Mouse (Mus musculus) cerebellum, adult 2 months (tissue): ENCODE data around the gene Pjvk. TPM values are rescaled to one million over a fixed set of nuclear protein-coding genes. Genes with fewer than 3 reads are reported as not detected.
A peak's percentile ranks its signal among the peaks of the same experiment; 100 is the strongest.

ENCODE experiments used
- DNase-seq, 2 experiments: peaks; one replicate each; pipeline ENCODE4 v3.0.0; 2021
- H3K27ac ChIP-seq: fragments of 200-500 bp; 2 replicates; pipeline ENCODE4 v1.5.1; 2012; ENCODE audit warnings: low read length, control low read depth, inconsistent platforms; ENCODE audit not compliant: insufficient read depth
- H3K27me3 ChIP-seq: fragments of 200-500 bp; 2 replicates; pipeline ENCODE4 v1.6.1; 2012; ENCODE audit warnings: inconsistent platforms, mild to moderate bottlenecking, low read length, moderate library complexity; ENCODE audit not compliant: control insufficient read depth, insufficient read depth
- H3K4me1 ChIP-seq: fragments of 200-500 bp; 2 replicates; pipeline ENCODE4 v1.6.1; 2011; ENCODE audit warnings: low read length; ENCODE audit not compliant: control insufficient read depth, insufficient read depth
- H3K4me3 ChIP-seq: fragments of 200-500 bp; replicated peaks from 2 replicates; pipeline ENCODE3; 2011; ENCODE audit warnings: mild to moderate bottlenecking, low read depth, low read length, control low read depth; ENCODE audit not compliant: insufficient read depth
- CTCF ChIP-seq: fragments of 200-500 bp; IDR thresholded peaks from 2 replicates; pipeline ENCODE4 v1.5.1; 2011; ENCODE audit warnings: low read depth, mild to moderate bottlenecking, control low read depth, low read length, moderate library complexity, borderline replicate concordance; ENCODE audit not compliant: insufficient read depth
- POLR2A ChIP-seq: fragments of 200-500 bp; IDR thresholded peaks from 2 replicates; pipeline ENCODE4 v1.6.1; 2011; ENCODE audit warnings: low read length, control low read depth, borderline replicate concordance; ENCODE audit not compliant: insufficient read depth
- WGBS: fragments of 180-500 bp; shearing (Covaris S2); methylation state at CpG from one replicate; pipeline ENCODE4 v1.1.7; 2018; 5-methylcytosine and 5-hydroxymethylcytosine counted together
- polyA plus RNA-seq: library from polyadenylated mRNA; depleted of rRNA; stranded (reverse); fragments of >200 nt; gene quantifications from 2 replicates; pipeline ENCODE4 v1.2.3, GENCODE M21; 2012

The Pjvk gene
- polyA plus RNA-seq, 1 experiment: 0.20 TPM

- H3K4me3 ChIP-seq: peak overlapping the region; percentile 65
- H3K4me1 ChIP-seq: no peaks in the 10 kb centered on the region
- no peak for TF ChIP-seq CTCF
- no peak for TF ChIP-seq POLR2A
- H3K27me3 ChIP-seq: no peaks in the 10 kb centered on the region
- DNase-seq: no peak
- WGBS: 31% methylated on average over 13 of the region's 13 CpGs
- no peak overlapping the region for H3K27ac ChIP-seq
These were observed 28.3 kb downstream of the Pjvk start for GRCm38 (mm10) chr2:76676401-76677226.

GRCm38 (mm10) chr2:76682301-76682700, 34.0 kb downstream of the Pjvk start:
- Histone ChIP-seq H3K27me3 (no peaks in the 10 kb centered on the region), H3K4me1 (no peaks in the 10 kb centered on the region), H3K27ac (no peak overlapping the region), H3K4me3 (no peak overlapping the region)
- no peak for TF ChIP-seq CTCF
- TF ChIP-seq POLR2A: no peak
- no peak for DNase-seq
- 95% methylated on average over 8 of the region's 8 CpGs for WGBS

GRCm38 (mm10) chr2:76686986-76687385, 38.7 kb downstream of the Pjvk start:
- TF ChIP-seq CTCF (no peak), POLR2A (no peak)
- Histone ChIP-seq H3K27ac (no peak overlapping the region), H3K4me1 (no peaks in the 10 kb centered on the region), H3K4me3 (no peak overlapping the region), H3K27me3 (no peaks in the 10 kb centered on the region)
- WGBS: 94% methylated on average over 3 of the region's 3 CpGs
- no peak for DNase-seq

- DNase-seq: no peak
- 79% methylated on average over 3 of the region's 3 CpGs for WGBS
- Histone ChIP-seq H3K27ac (no peak overlapping the region), H3K4me1 (no peaks in the 10 kb centered on the region), H3K4me3 (no peak overlapping the region), H3K27me3 (no peaks in the 10 kb centered on the region)
- TF ChIP-seq CTCF (no peak), POLR2A (no peak)
These were observed 39.3 kb downstream of the Pjvk start for GRCm38 (mm10) chr2:76687608-76688007.

DNA sequence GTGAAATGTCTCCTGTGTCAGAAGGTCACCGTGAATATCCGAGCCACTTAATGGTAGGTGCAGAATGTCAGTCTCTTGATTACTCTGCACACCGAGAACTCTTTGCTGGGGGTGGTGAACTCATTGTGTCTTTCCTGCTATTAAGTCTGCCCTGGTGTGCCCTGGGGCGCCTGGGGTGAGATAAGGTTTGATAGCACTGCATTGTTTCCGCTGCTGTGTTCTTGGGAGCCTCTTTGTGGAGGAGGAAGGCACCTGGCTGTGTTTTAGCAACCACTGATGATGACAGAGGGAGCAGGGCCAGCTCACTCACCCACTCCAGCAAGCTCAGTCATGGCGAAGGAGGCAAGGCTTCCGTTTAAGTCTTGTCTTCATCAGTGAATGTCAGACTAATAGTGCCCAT, 39.9 kb downstream of the Pjvk start:
- WGBS: 82% methylated on average over 7 of the region's 7 CpGs
- DNase-seq: no peak
- Histone ChIP-seq H3K27me3 (no peaks in the 10 kb centered on the region), H3K4me1 (no peaks in the 10 kb centered on the region), H3K4me3 (no peak overlapping the region), H3K27ac (no peak overlapping the region)
- no peak for TF ChIP-seq CTCF

DNA sequence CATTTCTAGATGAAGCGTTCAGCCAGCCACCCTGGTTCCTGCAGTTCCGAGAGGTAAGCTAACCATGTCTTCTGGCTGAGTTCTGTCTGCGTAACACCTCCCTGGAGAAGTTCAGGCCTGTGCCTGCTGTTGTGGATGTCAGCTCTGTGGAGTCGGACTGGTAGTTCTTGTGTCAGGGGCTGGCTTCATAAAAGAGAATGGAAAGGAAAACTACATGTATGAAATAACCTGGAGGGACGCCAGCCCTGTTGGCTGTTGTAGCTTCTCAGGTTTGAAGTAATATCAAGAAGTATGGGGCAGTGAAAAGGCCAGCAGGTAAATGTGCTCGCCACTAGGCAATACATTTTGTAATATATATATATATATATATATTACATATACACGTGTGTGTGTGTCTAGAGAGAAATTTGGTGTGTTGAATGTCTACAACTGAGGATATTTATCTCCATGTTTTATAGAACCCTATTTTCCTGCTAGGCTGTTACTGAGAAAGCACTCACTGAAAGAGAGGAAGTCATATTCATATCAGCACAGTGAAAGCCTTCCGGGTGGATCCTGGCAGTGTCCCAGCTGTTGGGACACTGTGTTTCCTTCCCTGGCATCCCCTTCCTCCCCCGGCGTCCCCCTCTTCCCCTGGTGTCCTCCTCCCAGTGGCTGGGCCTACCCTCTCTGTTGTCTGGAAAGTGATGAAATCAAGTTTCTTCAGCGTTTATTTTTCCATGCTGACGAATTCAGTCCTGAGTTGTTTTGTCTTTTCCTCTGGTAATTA, 42.3 kb downstream of the Pjvk start:
- H3K4me1 ChIP-seq: no peaks in the 10 kb centered on the region
- DNase-seq: no peak
- no peak overlapping the region for H3K4me3 ChIP-seq
- 74% methylated on average over 12 of the region's 12 CpGs for WGBS
- H3K27ac ChIP-seq: no peak overlapping the region
- TF ChIP-seq POLR2A (no peak), CTCF (no peak)
- no peaks in the 10 kb centered on the region for H3K27me3 ChIP-seq

- no peak for DNase-seq
- no peak overlapping the region for H3K4me3 ChIP-seq
- TF ChIP-seq CTCF: no peak
- no peak for TF ChIP-seq POLR2A
- 79% methylated on average over 5 of the region's 5 CpGs for whole genome bisulfite sequencing
- no peak overlapping the region for H3K27ac ChIP-seq
- no peaks in the 10 kb centered on the region for H3K27me3 ChIP-seq
- no peaks in the 10 kb centered on the region for H3K4me1 ChIP-seq
These were observed 45.5 kb downstream of the Pjvk start for GRCm38 (mm10) chr2:76693765-76694164.

DNA sequence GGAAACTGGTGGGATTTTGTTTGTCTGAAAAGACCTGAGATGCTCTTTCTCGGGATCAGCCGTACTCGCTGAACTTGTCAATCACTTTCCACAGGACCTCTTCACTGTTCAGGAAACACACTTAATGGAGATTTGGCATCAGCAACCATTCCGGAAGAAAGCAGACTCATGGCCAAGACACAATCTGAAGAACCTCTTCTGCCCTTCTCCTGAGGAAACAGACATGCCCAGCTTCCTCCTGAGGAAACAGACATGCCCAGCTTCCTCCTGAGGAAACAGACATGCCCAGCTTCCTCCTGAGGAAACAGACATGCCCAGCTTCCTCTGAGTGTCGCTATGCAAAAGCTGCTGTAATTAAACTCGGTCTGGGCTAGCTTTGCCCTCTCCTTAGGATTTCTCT, 47.0 kb downstream of the Pjvk start:
- DNase-seq: no peak
- no peak overlapping the region for H3K4me3 ChIP-seq
- H3K4me1 ChIP-seq: no peaks in the 10 kb centered on the region
- WGBS: 80% methylated on average over 6 of the region's 6 CpGs
- no peak for TF ChIP-seq POLR2A
- TF ChIP-seq CTCF: no peak
- H3K27me3 ChIP-seq: no peaks in the 10 kb centered on the region
- no peak overlapping the region for H3K27ac ChIP-seq
